Mouse (Mus musculus) heart, embryonic 13.5 days (tissue): ENCODE data around the gene Zic5. TPM values are rescaled to one million over a fixed set of nuclear protein-coding genes. Genes with fewer than 3 reads are reported as not detected.

Experiments
- ATAC-seq: fragments of 200-750 bp; cut with Nextera tagmentation; 2 replicates; pipeline ENCODE4 v1.8.0; 2017; ENCODE audit warnings: moderate TSS enrichment; ENCODE audit not compliant: insufficient number of reproducible peaks, low FRiP score, low TSS enrichment; ENCODE audit errors: extremely low read depth
- H3K27ac ChIP-seq: fragments of 300-500 bp; sonication (generic); replicated peaks from 2 replicates; pipeline ENCODE4 v1.5.1; 2015; ENCODE audit warnings: moderate library complexity, mild to moderate bottlenecking, inconsistent platforms
- H3K27me3 ChIP-seq: fragments of 300-500 bp; sonication (generic); replicated peaks from 2 replicates; pipeline ENCODE4 v1.6.1; 2015; ENCODE audit warnings: mild to moderate bottlenecking, inconsistent platforms
- H3K36me3 ChIP-seq: fragments of 300-500 bp; sonication (generic); 2 replicates; pipeline ENCODE4 v1.6.1; 2015; ENCODE audit warnings: mild to moderate bottlenecking, inconsistent platforms
- H3K4me1 ChIP-seq: fragments of 300-500 bp; sonication (generic); 2 replicates; pipeline ENCODE4 v1.6.1; 2015; ENCODE audit warnings: inconsistent platforms
- H3K4me2 ChIP-seq: fragments of 300-500 bp; sonication (generic); 2 replicates; pipeline ENCODE4 v1.6.1; 2015; ENCODE audit warnings: inconsistent platforms, mild to moderate bottlenecking, moderate library complexity
- H3K4me3 ChIP-seq: fragments of 300-500 bp; sonication (generic); 2 replicates; pipeline ENCODE4 v1.5.1; 2015; ENCODE audit warnings: moderate library complexity, mild to moderate bottlenecking, inconsistent platforms
- H3K9ac ChIP-seq: fragments of 300-500 bp; sonication (generic); 2 replicates; pipeline ENCODE4 v1.6.1; 2015; ENCODE audit warnings: inconsistent platforms, mild to moderate bottlenecking, moderate library complexity
- H3K9me3 ChIP-seq: fragments of 300-500 bp; sonication (generic); 2 replicates; pipeline ENCODE4 v1.6.1; 2016; ENCODE audit warnings: inconsistent platforms
- WGBS: fragments of 180-500 bp; shearing (Covaris S2); methylation state at CpG from one replicate; pipeline ENCODE4 v1.1.7; 2015; ENCODE audit warnings: mixed read lengths; 5-methylcytosine and 5-hydroxymethylcytosine counted together
- polyA plus RNA-seq: library from polyadenylated mRNA; unstranded; fragments of >200 nt; fragmentation: Nextera tagmentation; extraction: Ambion mirVana; gene quantifications from 2 replicates; pipeline ENCODE4 v1.2.1, GENCODE M21; 2015

Zic5 gene
- polyA plus RNA-seq, 1 experiment from 2014 or later = not detected

DNA sequence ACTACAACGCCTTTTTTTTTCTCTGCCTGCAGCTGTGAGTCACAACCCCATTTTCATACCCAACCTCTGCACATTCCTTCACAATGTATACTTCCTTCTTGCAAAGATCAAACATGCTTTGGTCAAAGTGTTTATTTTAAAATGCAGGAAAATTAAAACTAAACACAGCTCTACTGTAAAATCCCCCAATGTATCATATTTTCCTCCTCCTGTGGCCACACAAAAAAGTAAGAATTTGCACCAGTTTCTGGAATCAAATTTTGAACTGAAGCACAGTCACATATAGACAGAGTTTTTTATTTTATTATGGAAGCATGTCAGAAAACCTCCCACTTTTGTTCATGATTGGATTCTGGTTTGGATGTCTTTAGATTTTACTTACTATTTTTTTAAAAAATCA lies 21.1 kb upstream of the Zic5 start:
- Histone ChIP-seq H3K27ac (no peak overlapping the region), H3K4me2 (no peak overlapping the region), H3K4me3 (no peak overlapping the region), H3K9ac (no peak overlapping the region), H3K36me3 (no peaks in the 10 kb centered on the region), H3K27me3 (peaks cover 96% of the 10 kb centered on the region), H3K4me1 (peaks cover 11% of the 10 kb centered on the region), H3K9me3 (no peaks in the 10 kb centered on the region)
- no peak for ATAC-seq
- 19% methylated on average over 1 of the region's 1 CpGs for WGBS

DNA sequence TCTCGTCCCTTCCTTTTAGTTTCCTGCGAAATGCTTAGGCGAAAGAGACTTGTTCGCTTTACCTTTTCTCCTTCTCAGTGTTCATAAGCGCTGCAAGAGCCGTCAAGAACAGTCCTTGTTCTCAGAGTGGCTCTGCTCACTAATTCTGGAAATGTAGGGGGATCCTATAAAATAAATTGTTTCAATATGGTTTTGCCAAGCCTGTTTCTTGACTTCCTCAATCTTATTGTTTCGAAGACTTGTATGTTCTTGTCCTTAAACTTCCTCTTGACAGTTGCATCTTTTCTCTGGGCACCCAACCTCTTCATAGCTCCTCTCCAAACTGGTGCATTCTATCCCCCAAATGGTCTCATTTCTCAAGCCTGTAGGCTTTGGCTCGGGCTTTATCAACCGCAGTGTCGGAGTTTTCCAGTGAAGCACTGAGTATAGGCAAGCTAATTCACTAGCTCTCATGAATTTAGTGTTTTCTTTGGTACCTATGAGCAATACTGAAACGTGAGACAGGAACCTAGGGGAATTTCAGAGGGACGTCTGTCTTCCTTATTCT lies 20.2 kb upstream of the Zic5 start:
- WGBS = 3% methylated on average over 12 of the region's 12 CpGs
- H3K4me1 ChIP-seq = peaks cover 7% of the 10 kb centered on the region

DNA sequence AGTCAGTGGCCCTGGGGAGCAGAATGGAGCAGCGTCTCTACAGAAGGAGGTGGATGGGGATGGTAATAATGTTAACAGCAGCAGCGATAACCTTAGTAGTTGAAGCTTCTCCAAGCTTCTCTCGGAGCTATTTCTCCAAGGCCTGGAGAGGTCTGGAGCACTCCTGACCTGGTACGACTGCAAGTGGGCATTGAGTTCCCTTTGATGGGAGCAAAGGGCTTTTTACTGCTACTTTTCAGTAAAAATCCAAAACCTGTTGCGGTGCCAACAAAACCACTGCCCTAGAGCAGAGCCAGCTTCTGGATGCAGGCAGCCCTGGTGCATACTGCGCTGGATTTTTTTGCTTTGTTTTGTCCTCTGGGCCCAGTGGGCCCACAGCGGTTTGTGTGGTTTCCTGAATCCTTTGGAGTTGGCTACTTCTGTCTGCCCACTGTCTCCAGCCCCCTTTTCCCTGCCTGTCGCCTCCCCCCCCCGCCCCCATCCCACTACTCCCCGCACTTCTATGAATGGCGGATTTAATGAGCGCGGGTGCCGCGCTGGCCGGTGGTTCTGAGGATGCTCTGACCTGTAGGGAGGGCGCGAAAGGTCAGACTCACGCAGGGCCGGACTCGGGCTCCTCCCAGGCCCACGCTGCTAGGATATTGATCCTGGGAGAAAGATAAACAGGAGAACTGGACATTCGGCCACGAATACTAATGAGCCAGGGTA lies 19.5 kb upstream of the Zic5 start:
- Histone ChIP-seq H3K9me3 (no peaks in the 10 kb centered on the region), H3K4me2 (no peak overlapping the region), H3K36me3 (no peaks in the 10 kb centered on the region), H3K4me3 (no peak overlapping the region), H3K4me1 (no peaks in the 10 kb centered on the region; the same call in 1 of the 2 replicates), H3K9ac (no peak overlapping the region), H3K27ac (no peak overlapping the region), H3K27me3 (peaks cover 96% of the 10 kb centered on the region)
- under 1% methylated on average over 24 of the region's 24 CpGs for WGBS
- ATAC-seq = no peak

More for the DNA sequence above, 20.2 kb upstream of the Zic5 start:
- no peaks in the 10 kb centered on the region for H3K9me3 ChIP-seq
- H3K4me3 ChIP-seq = no peak overlapping the region
- H3K27me3 ChIP-seq = peaks cover 96% of the 10 kb centered on the region
- H3K9ac ChIP-seq = no peak overlapping the region
- no peak for ATAC-seq
- no peak overlapping the region for H3K27ac ChIP-seq
- no peak overlapping the region for H3K4me2 ChIP-seq
- H3K36me3 ChIP-seq = no peaks in the 10 kb centered on the region

DNA sequence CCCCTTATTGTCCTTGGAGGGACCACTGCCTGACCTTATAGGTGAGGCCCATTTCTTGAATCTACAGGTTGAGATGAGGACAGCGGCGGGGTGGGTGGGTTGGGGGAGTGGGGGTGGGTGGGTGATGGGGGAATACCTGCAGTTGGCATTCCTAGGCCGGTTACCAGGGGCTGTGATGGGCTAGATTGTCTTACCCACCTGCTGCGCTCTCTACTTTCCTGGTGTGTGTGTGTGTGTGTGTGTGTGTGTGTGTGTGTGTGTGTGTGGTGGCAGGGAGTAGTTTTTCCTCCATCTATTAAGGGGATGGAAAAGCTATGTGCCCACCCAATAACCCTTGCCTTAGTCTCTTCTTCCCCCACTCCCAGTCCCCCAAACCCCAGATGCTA lies 19.0 kb upstream of the Zic5 start:
- ATAC-seq = no peak
- no peak overlapping the region for H3K4me2 ChIP-seq
- no peaks in the 10 kb centered on the region for H3K9me3 ChIP-seq
- H3K4me1 ChIP-seq = no peaks in the 10 kb centered on the region
- H3K27ac ChIP-seq = no peak overlapping the region
- H3K4me3 ChIP-seq = no peak overlapping the region
- H3K9ac ChIP-seq = no peak overlapping the region
- H3K27me3 ChIP-seq = peaks cover 96% of the 10 kb centered on the region
- no peaks in the 10 kb centered on the region for H3K36me3 ChIP-seq
- WGBS = 4% methylated on average over 4 of the region's 4 CpGs

DNA sequence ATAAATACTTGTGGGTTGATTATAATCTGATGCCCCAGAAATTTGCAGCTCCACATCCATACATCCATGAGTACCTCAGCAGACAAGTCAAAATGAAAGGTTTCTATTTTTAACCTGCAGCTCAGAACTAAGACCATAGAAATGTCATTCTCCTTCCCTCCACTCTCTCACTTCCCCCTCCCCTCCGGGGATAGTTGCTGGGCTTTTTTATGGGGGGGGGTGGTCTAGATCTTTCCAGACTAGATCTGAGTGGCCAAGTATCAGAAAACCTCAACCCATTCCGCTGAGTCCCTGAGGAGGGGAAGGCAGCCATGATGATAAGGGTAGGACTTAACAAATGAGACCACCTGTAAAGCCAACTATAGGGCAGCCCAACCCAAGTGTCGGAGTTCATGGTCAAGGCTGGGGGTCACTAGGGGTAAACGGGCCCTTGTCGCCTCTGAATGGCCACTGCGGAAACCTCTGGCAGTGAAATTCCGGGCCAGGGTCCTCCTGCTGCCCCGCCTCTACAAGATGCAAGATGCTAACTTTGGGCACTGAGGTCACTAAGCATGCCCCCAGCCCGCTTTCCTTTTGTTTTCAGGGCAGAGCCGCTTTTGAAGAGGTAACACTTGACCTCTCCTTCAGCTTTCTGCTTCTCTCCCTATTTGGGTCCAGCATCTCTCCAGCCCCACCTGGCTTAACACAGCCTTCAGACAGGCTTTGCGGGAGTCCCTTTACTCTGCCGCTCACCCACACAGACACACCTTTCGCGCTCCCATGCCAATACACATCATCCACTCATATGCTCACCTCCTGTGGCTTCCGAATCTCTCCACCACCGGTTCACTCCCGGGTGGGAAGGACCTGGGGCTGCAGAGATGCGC lies 18.3 kb upstream of the Zic5 start:
- Histone ChIP-seq H3K4me1 (0 out of 2 replicates have a peak, but pooled peaks cover 3% of the 10 kb centered on the region), H3K4me2 (no peak overlapping the region), H3K27ac (no peak overlapping the region), H3K27me3 (peaks cover 94% of the 10 kb centered on the region), H3K4me3 (no peak overlapping the region), H3K9me3 (no peaks in the 10 kb centered on the region), H3K9ac (no peak overlapping the region), H3K36me3 (no peaks in the 10 kb centered on the region)
- ATAC-seq = no peak
- WGBS = 2% methylated on average over 18 of the region's 18 CpGs

DNA sequence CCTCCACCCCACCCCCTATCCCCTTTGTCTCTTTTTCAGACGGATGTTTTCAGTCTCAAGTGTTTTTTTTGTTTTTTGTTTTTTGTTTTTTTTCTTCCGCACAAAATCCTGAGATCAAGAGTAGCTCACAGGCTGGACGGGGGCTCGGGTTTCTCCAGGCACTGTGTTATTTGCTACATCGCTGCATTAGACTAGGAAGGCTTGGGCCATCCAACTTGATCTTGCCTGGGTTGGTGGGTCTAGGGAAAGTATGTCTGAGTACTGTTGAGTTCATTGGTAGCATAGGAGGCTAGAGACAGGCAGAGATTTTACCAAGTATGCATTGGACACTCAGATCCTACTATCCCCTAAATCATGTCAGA lies 17.5 kb upstream of the Zic5 start:
- Histone ChIP-seq H3K4me3 (no peak overlapping the region), H3K27me3 (peaks cover 96% of the 10 kb centered on the region), H3K27ac (no peak overlapping the region), H3K4me1 (0 out of 2 replicates have a peak, but pooled peaks cover 4% of the 10 kb centered on the region), H3K9ac (no peak overlapping the region), H3K36me3 (no peaks in the 10 kb centered on the region), H3K4me2 (no peak overlapping the region), H3K9me3 (no peaks in the 10 kb centered on the region)
- no peak for ATAC-seq
- 0% methylated on average over 5 of the region's 5 CpGs for WGBS

DNA sequence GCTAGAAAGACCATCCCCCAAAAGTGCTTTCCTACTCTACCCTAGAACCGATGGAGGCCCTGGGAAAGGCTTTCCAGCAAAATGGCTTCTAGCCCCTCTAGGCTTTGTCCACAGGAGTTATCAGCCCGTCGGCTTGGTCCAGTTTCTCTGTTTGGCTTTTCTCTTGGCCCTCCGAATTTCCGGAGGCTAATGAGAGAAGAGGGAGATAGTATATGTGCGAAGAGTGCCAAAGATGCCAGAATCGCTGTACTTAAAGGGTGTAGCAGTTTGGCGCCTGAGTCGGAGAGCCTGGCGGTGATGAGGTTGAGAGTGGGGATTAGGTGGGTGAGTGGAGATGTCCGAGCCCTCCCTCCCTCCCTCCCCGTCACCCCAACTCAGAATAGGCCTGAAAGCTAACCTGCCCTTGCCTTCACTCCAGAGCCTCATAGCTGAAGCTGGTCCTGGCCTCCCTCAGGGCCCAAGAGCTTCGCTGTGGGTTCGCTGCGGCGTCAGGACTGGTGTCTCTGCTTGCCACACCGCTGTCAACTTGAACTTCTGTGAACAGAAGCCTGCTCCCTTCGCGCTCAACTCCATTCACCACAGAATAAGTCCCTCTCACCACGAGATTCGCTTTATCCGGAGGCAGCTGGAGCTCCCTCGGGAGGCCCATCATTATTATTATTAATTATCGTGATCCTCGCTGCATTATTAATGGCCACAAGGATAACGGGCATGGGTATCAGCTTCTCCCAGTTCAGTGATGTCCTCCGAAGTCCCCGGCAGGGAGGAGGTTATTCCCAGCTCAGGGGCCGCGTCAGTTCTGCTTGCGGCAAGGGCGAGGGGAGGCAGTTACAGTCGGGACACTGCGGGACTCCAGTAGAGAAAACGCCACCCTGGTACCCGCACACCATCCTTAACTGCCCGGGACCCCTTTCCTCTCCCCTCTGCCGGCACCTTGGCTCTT lies 16.9 kb upstream of the Zic5 start:
- no peak for ATAC-seq
- no peak overlapping the region for H3K9ac ChIP-seq
- H3K27me3 ChIP-seq = peaks cover 97% of the 10 kb centered on the region
- no peak overlapping the region for H3K4me3 ChIP-seq
- no peaks in the 10 kb centered on the region for H3K36me3 ChIP-seq
- 0 out of 2 replicates have a peak, but pooled peaks cover 4% of the 10 kb centered on the region for H3K4me1 ChIP-seq
- no peak overlapping the region for H3K27ac ChIP-seq
- H3K4me2 ChIP-seq = no peak overlapping the region
- under 1% methylated on average over 37 of the region's 38 CpGs for WGBS
- no peaks in the 10 kb centered on the region for H3K9me3 ChIP-seq

DNA sequence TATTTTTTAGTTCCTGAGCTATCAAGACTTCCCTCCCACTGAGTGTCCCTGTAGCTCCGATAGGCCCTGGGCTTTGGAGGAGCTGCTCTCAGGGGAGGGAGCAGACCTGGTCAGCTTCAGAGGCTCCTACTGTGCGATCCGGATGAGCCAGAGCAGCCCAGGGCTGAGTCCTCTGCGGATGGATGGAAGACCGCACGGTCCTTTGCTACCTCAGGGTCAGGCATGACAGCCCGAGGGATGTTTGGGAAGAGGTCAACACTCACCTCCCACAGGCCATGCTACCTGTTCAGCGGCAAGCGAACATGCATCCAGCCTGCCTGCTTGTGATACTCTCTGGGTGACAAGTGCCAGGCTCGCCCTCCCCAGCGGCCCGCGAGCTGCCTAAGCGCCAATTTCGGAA lies 15.7 kb upstream of the Zic5 start:
- no peak for ATAC-seq
- Histone ChIP-seq H3K4me1 (peaks cover 8% of the 10 kb centered on the region), H3K27ac (no peak overlapping the region), H3K4me2 (no peak overlapping the region), H3K4me3 (no peak overlapping the region), H3K27me3 (peaks cover 98% of the 10 kb centered on the region), H3K36me3 (no peaks in the 10 kb centered on the region), H3K9ac (no peak overlapping the region), H3K9me3 (no peaks in the 10 kb centered on the region)
- WGBS = 4% methylated on average over 15 of the region's 15 CpGs

DNA sequence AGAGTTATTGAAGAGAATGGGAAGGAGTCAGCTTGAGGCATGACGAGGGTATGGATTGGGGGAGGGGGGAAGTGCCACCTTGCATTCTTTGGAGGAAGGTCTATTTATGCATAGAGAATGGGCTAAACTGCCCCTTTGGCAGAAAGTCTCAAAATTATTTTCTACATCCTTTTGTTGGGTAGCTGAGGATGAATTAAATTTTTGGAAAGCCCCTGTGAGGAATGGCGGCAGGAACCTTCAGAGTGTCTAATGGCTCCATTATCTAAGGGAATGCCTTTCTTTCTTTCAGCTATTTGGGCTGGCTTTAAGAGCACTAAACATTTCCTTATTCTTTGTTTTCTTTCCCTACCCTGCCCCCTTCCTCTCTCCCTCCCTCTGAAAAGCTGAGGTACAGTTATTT lies 14.9 kb upstream of the Zic5 start:
- Histone ChIP-seq H3K4me2 (no peak overlapping the region), H3K9ac (no peak overlapping the region), H3K4me1 (peaks cover 16% of the 10 kb centered on the region), H3K9me3 (no peaks in the 10 kb centered on the region), H3K36me3 (no peaks in the 10 kb centered on the region), H3K27me3 (peaks cover 98% of the 10 kb centered on the region), H3K27ac (no peak overlapping the region), H3K4me3 (no peak overlapping the region)
- no peak for ATAC-seq
- WGBS = 5% methylated on average over 2 of the region's 2 CpGs

DNA sequence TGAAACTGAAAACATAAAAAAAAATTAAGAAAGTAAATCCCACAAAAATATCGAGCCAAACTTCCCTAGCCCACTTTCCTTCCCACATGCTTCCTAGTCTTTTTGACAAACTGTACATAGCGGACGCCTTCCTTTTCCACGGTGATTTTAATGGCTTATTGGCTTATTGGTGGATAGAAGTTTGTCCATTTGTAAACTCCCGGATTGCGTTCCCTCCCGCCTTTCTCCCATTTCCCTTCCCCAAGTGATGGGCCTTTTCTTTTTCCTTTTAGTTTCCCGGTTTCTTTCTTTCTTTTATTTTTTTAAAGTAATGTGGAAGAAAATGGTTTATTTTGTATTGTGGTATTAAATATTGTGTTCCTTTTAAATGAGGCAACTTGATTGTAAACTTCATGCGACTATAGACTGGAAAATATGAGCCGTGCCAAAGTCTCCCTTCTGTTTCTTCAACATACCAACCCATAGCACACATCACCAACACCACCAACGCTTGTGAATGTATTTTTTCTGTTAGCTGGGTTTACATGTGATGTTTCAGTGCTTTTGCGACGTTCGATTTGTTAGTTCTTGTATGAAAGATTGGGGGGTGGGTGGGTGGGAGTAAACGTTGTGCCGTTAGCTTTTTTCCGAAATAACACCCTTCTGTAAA lies 14.1 kb upstream of the Zic5 start:
- Histone ChIP-seq H3K4me3 (no peak overlapping the region), H3K36me3 (no peaks in the 10 kb centered on the region), H3K4me2 (no peak overlapping the region), H3K9me3 (no peaks in the 10 kb centered on the region), H3K4me1 (peaks cover 24% of the 10 kb centered on the region), H3K27ac (no peak overlapping the region), H3K27me3 (peaks cover 98% of the 10 kb centered on the region), H3K9ac (no peak overlapping the region)
- 25% methylated on average over 17 of the region's 17 CpGs for WGBS
- ATAC-seq = no peak
